Mouse (Mus musculus) stomach, embryonic 15.5 days (tissue): ENCODE data around the gene Rtp3. TPM values are rescaled to one million over a fixed set of nuclear protein-coding genes. Genes with fewer than 3 reads are reported as not detected.

ENCODE experiments used
- ATAC-seq: fragments of 200-750 bp; cut with Nextera tagmentation; 2 replicates; pipeline ENCODE4 v1.8.0; 2017; ENCODE audit warnings: low read depth, moderate number of reproducible peaks, moderate TSS enrichment; ENCODE audit not compliant: insufficient read depth, low FRiP score
- H3K27ac ChIP-seq: fragments of 300-500 bp; sonication (generic); 2 replicates; pipeline ENCODE4 v1.5.1; 2015; ENCODE audit warnings: mild to moderate bottlenecking, inconsistent platforms
- H3K27me3 ChIP-seq: fragments of 300-500 bp; sonication (generic); replicated peaks from 2 replicates; pipeline ENCODE4 v1.6.1; 2015; ENCODE audit warnings: inconsistent platforms
- H3K36me3 ChIP-seq: fragments of 300-500 bp; sonication (generic); 2 replicates; pipeline ENCODE4 v1.6.1; 2015; ENCODE audit warnings: inconsistent platforms
- H3K4me1 ChIP-seq: fragments of 300-500 bp; sonication (generic); 2 replicates; pipeline ENCODE4 v1.6.1; 2015; ENCODE audit warnings: inconsistent platforms
- H3K4me2 ChIP-seq: fragments of 300-500 bp; sonication (generic); 2 replicates; pipeline ENCODE4 v1.6.1; 2015; ENCODE audit warnings: mild to moderate bottlenecking, inconsistent platforms
- H3K4me3 ChIP-seq: fragments of 300-500 bp; sonication (generic); replicated peaks from 2 replicates; pipeline ENCODE4 v1.5.1; 2015; ENCODE audit warnings: inconsistent platforms
- H3K9ac ChIP-seq: fragments of 300-500 bp; sonication (generic); 2 replicates; pipeline ENCODE4 v1.6.1; 2015; ENCODE audit warnings: inconsistent platforms
- H3K9me3 ChIP-seq: fragments of 300-500 bp; sonication (generic); 2 replicates; pipeline ENCODE4 v1.6.1; 2016; ENCODE audit warnings: inconsistent platforms
- WGBS: fragments of 180-500 bp; shearing (Covaris S2); methylation state at CpG from one replicate; pipeline ENCODE4 v1.1.7; 2015; 5-methylcytosine and 5-hydroxymethylcytosine counted together
- polyA plus RNA-seq: library from polyadenylated mRNA; unstranded; fragments of >200 nt; fragmentation: Nextera tagmentation; extraction: Ambion mirVana; gene quantifications from 2 replicates; pipeline ENCODE4 v1.2.1, GENCODE M21; 2015

Rtp3 gene
- polyA plus RNA-seq, 1 experiment from 2014 or later: 1.1 TPM

DNA sequence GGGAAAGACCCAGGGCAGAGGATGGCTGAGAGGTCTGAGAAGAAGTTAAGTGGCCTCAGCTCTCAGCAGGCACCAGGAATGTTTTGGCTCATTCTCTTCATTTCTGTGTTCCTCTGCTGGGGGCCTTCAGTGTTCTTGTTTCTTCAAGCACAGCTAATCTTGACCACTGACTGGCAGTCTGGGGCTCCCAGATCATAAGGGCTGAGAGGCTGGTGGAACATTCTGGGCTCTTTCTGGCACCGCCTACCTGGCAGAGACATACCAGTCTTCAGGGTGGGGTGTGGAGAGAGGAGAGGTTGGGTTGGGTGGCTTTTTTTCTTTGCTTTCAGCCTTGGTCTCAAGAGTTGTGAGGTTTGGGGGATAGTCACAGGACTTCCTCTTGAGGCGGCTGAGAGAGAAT, 8.7 kb upstream of the Rtp3 start:
- H3K9me3 ChIP-seq: no peaks in the 10 kb centered on the region
- no peak overlapping the region for H3K9ac ChIP-seq
- H3K4me3 ChIP-seq: no peak overlapping the region
- H3K27ac ChIP-seq: no peak overlapping the region
- 87% methylated on average over 2 of the region's 2 CpGs for WGBS
- no peak overlapping the region for H3K4me2 ChIP-seq
- H3K4me1 ChIP-seq: 0 out of 2 replicates have a peak, but pooled peaks cover 6% of the 10 kb centered on the region
- ATAC-seq: no peak
- no peaks in the 10 kb centered on the region for H3K27me3 ChIP-seq
- no peaks in the 10 kb centered on the region for H3K36me3 ChIP-seq

GRCm38 (mm10) chr9:110997245-110997644, 6.9 kb upstream of the Rtp3 start:
- Histone ChIP-seq H3K4me1 (0 out of 2 replicates have a peak, but pooled peaks cover 6% of the 10 kb centered on the region), H3K9ac (no peak overlapping the region), H3K27ac (no peak overlapping the region), H3K4me2 (no peak overlapping the region), H3K4me3 (no peak overlapping the region), H3K27me3 (no peaks in the 10 kb centered on the region), H3K36me3 (no peaks in the 10 kb centered on the region), H3K9me3 (no peaks in the 10 kb centered on the region)
- ATAC-seq: no peak
- WGBS: 5% methylated on average over 5 of the region's 5 CpGs

- Histone ChIP-seq H3K4me2 (peak overlapping the region; percentile 55), H3K9ac (no peak overlapping the region), H3K9me3 (no peaks in the 10 kb centered on the region), H3K27ac (peak overlapping the region; percentile 63), H3K4me1 (0 out of 2 replicates have a peak, but pooled peaks cover 6% of the 10 kb centered on the region), H3K27me3 (no peaks in the 10 kb centered on the region), H3K4me3 (peak overlapping the region; percentile 47), H3K36me3 (no peaks in the 10 kb centered on the region)
- ATAC-seq: peak; percentile 86
- 7% methylated on average over 13 of the region's 13 CpGs for WGBS
Measured at GRCm38 (mm10) chr9:110994716-110995172, 4.4 kb upstream of the Rtp3 start.

DNA sequence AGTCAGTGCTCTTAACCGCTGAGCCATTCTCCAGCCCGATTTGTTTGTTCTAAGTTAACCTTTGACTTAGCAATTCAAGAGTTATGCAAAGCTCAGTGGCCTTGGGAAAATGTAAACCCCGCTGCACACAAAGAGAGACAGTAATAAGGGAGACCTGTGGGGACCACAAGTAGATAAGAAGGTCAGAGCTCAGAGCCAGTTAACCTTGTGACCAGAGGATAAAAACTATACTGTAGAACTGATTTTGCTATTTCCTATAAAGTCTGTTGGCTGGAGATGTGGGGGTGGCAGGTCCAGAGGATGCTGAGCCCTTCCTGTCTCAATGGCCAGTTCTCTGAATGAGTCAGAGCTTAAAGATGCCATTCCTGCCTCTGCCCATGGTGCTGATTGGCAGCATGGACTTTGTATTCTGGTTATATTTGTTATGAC, 2.9 kb upstream of the Rtp3 start:
- no peak overlapping the region for H3K4me3 ChIP-seq
- no peaks in the 10 kb centered on the region for H3K27me3 ChIP-seq
- no peaks in the 10 kb centered on the region for H3K36me3 ChIP-seq
- peak; percentile 15; the same call in 1 of the 2 replicates for ATAC-seq
- H3K4me1 ChIP-seq: 0 out of 2 replicates have a peak, but pooled peaks cover 6% of the 10 kb centered on the region
- no peaks in the 10 kb centered on the region for H3K9me3 ChIP-seq
- 24% methylated on average over 3 of the region's 3 CpGs for WGBS
- H3K27ac ChIP-seq: no peak overlapping the region
- no peak overlapping the region for H3K9ac ChIP-seq
- no peak overlapping the region for H3K4me2 ChIP-seq

GRCm38 (mm10) chr9:110989543-110989942, 840 bp downstream of the Rtp3 start:
- H3K9ac ChIP-seq: no peak overlapping the region
- no peak for ATAC-seq
- H3K27ac ChIP-seq: no peak overlapping the region
- H3K27me3 ChIP-seq: no peaks in the 10 kb centered on the region
- H3K4me2 ChIP-seq: no peak overlapping the region
- no peak overlapping the region for H3K4me3 ChIP-seq
- H3K4me1 ChIP-seq: no peaks in the 10 kb centered on the region
- H3K36me3 ChIP-seq: no peaks in the 10 kb centered on the region
- WGBS: 87% methylated on average over 2 of the region's 2 CpGs
- no peaks in the 10 kb centered on the region for H3K9me3 ChIP-seq

DNA sequence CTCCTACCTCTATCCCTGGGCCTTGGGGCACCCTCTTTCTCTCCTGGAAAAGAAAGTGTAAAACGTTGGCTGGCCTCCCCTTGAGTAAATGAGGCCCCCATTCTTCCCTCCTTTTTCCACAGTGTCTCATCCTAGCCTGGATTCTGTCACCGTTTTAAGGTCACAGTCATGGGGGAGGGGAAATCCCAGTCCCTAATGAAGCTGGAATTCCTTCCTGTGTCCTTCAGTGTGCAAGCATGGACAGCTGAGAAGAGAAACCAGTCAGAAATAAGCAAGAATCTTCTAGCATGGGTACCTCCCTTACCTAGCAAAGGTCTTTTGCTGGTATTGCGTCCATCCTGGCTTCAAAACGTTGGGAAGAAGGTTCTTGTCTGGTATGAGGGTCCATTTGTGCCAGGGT, 1.2 kb downstream of the Rtp3 start:
- Histone ChIP-seq H3K27ac (no peak overlapping the region), H3K4me1 (no peaks in the 10 kb centered on the region), H3K9me3 (no peaks in the 10 kb centered on the region), H3K4me3 (no peak overlapping the region), H3K9ac (no peak overlapping the region), H3K36me3 (no peaks in the 10 kb centered on the region), H3K4me2 (no peak overlapping the region), H3K27me3 (no peaks in the 10 kb centered on the region)
- no peak for ATAC-seq
- WGBS: 58% methylated on average over 4 of the region's 4 CpGs

DNA sequence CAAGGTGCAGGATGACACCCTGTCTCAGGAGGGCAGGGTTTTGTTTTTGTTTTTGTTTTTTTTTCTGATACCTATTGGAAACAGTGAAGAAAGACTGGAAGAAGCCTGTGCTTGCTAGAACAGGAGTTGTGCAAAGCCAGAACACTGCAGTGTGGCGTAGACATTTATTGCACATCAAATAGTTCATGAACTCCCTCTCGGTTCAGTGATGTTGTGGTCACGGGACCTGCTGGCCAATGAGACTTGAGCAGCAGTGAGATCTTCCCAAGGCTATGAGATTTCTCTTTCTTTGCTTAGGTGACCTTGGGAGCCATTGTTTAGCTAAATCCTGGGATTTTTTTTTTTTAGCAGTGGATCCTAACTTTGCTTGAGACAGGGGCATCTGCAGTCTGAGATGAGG, 2.3 kb downstream of the Rtp3 start:
- Histone ChIP-seq H3K36me3 (no peaks in the 10 kb centered on the region), H3K27ac (no peak overlapping the region), H3K27me3 (no peaks in the 10 kb centered on the region), H3K4me3 (no peak overlapping the region), H3K4me2 (no peak overlapping the region), H3K9me3 (no peaks in the 10 kb centered on the region), H3K9ac (no peak overlapping the region), H3K4me1 (no peaks in the 10 kb centered on the region)
- ATAC-seq: no peak
- 67% methylated on average over 3 of the region's 3 CpGs for WGBS

DNA sequence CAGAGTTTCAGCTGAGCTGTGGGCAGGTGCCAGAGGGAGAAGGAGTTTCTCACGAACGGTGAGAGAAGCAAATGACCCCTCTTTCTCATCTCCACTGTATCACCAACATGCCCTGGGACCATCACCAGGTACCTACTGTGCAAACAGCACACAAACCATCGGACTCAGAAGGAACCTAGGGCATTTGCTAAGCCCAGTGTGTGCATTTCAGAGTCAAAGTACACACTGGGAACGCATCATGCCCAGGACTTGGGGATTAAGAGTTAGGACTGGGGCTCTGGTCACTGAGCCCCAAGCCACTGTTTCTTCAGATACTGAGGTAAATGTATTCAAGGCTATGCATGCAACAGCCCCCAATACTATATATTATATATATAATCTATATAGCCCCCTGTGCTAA, 3.1 kb downstream of the Rtp3 start:
- Histone ChIP-seq H3K4me3 (no peak overlapping the region), H3K4me1 (no peaks in the 10 kb centered on the region), H3K9ac (no peak overlapping the region), H3K4me2 (no peak overlapping the region), H3K36me3 (no peaks in the 10 kb centered on the region), H3K9me3 (no peaks in the 10 kb centered on the region), H3K27ac (no peak overlapping the region), H3K27me3 (no peaks in the 10 kb centered on the region)
- no peak for ATAC-seq
- 70% methylated on average over 4 of the region's 4 CpGs for WGBS

DNA sequence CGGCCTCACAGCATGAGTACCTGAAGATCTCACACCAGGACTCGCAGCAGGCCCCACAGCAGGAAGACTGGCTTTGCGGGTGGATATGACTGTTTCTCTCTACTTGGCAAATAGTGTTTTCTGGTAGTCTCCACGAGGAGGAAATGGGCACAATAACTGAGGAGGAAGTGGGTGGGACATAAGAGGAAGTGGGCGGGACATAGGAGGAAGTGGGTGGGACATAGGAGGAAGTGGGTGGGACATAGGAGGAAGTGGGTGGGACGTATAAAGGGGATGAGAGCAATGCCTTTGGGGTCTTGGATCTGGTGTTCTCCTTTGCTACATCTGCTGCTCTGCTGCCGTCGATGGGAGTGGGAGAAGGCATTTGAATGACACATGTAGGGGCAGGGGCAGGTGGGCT, 4.4 kb downstream of the Rtp3 start:
- Histone ChIP-seq H3K9me3 (no peaks in the 10 kb centered on the region), H3K4me2 (no peak overlapping the region), H3K27me3 (no peaks in the 10 kb centered on the region), H3K9ac (no peak overlapping the region), H3K36me3 (no peaks in the 10 kb centered on the region), H3K4me1 (no peaks in the 10 kb centered on the region), H3K27ac (no peak overlapping the region), H3K4me3 (no peak overlapping the region)
- ATAC-seq: no peak
- WGBS: 86% methylated on average over 8 of the region's 8 CpGs

GRCm38 (mm10) chr9:110985541-110985940, 4.8 kb downstream of the Rtp3 start:
- no peak for ATAC-seq
- Histone ChIP-seq H3K4me1 (no peaks in the 10 kb centered on the region), H3K27ac (no peak overlapping the region), H3K4me3 (no peak overlapping the region), H3K27me3 (no peaks in the 10 kb centered on the region), H3K9me3 (no peaks in the 10 kb centered on the region), H3K9ac (no peak overlapping the region), H3K4me2 (no peak overlapping the region), H3K36me3 (no peaks in the 10 kb centered on the region)
- 88% methylated on average over 5 of the region's 5 CpGs for WGBS

DNA sequence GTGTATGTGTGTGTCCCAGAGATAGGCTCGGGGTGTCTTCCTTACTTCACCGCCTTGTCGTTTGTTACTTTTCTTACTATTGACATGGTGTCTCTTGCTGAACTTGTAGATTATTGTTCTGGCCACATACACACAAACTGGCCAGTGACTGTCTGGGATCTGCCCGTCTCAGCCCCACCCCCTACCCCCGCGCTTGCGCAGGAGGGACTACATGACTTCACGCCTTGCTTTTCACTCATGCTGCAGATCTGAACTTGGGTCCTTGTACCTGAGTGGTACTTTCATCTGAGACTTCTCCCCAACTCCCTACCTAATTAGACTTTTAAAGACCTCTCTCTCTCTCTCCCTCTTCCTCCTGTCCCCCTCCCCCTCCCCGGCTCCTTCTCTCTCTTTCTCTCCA, 6.3 kb downstream of the Rtp3 start:
- no peak overlapping the region for H3K4me2 ChIP-seq
- no peaks in the 10 kb centered on the region for H3K9me3 ChIP-seq
- H3K4me1 ChIP-seq: no peaks in the 10 kb centered on the region
- H3K27me3 ChIP-seq: no peaks in the 10 kb centered on the region
- no peaks in the 10 kb centered on the region for H3K36me3 ChIP-seq
- ATAC-seq: no peak
- H3K27ac ChIP-seq: no peak overlapping the region
- no peak overlapping the region for H3K4me3 ChIP-seq
- WGBS: 89% methylated on average over 9 of the region's 9 CpGs
- H3K9ac ChIP-seq: no peak overlapping the region

DNA sequence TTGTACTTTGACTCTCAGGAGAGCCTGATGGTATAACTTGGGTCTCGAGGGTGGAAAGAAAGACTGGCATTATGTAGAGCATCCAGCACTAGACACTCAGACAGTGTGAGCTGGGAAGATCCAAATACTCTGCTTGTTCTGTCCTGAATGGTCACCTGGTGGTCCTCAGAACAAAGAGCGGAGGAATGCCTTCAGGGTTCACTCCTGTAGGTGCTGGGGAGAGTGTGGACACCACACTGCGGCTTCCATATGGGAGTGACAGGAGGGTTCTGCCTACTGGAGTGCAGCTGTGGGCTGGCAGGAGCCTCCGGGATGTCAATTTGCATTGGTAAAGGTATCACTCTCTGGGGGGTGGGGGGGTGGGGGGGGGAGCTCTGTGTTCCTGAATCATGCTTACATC, 8.0 kb downstream of the Rtp3 start:
- Histone ChIP-seq H3K4me1 (no peaks in the 10 kb centered on the region), H3K4me3 (no peak overlapping the region), H3K36me3 (no peaks in the 10 kb centered on the region), H3K27ac (no peak overlapping the region), H3K9ac (no peak overlapping the region), H3K27me3 (no peaks in the 10 kb centered on the region), H3K9me3 (no peaks in the 10 kb centered on the region), H3K4me2 (no peak overlapping the region)
- ATAC-seq: no peak
- WGBS: 57% methylated on average over 4 of the region's 4 CpGs

DNA sequence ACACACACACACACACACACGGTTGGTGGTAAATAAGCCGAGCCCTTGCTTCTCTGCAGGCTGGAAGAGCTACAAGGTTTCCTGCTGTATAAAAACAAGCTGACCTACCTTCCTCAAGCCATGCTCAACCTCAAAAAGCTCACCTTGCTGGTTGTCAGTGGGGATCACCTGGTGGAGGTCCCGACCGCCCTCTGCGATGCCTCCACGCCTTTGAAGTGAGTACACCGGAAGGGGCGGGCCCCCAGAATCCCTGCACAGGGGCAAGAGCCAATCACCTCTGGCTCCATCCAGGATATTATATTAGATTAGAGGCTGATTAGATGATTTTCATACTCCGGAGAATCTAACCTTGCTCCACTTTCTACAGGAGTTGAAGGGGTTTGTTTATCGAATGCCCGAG, 11.0 kb downstream of the Rtp3 start:
- no peak for ATAC-seq
- Histone ChIP-seq H3K4me1 (no peaks in the 10 kb centered on the region), H3K27me3 (no peaks in the 10 kb centered on the region), H3K9me3 (no peaks in the 10 kb centered on the region), H3K4me2 (no peak overlapping the region), H3K4me3 (no peak overlapping the region), H3K27ac (no peak overlapping the region), H3K36me3 (no peaks in the 10 kb centered on the region), H3K9ac (no peak overlapping the region)
- WGBS: 90% methylated on average over 11 of the region's 11 CpGs
